Mouse (Mus musculus) lung, embryonic 16.5 days (tissue): ENCODE measurements around the gene Kif3b. TPM values are rescaled to one million over a fixed set of nuclear protein-coding genes. Genes with fewer than 3 reads are reported as not detected.

Experiments
- ATAC-seq: fragments of 200-750 bp; cut with Nextera tagmentation; 2 replicates; pipeline ENCODE4 v1.8.0; 2017; ENCODE audit warnings: low read depth, mild to moderate bottlenecking, moderate library complexity
- H3K27ac ChIP-seq: fragments of 300-500 bp; sonication (generic); 2 replicates; pipeline ENCODE4 v1.5.1; 2014; ENCODE audit warnings: mild to moderate bottlenecking, control low read depth, low read length
- H3K27me3 ChIP-seq: fragments of 300-500 bp; sonication (generic); 2 replicates; pipeline ENCODE4 v1.6.1; 2014; ENCODE audit warnings: low read depth, low read length, mixed read lengths; ENCODE audit not compliant: control insufficient read depth, insufficient read depth
- H3K36me3 ChIP-seq: fragments of 300-500 bp; sonication (generic); 2 replicates; pipeline ENCODE4 v1.6.1; 2014; ENCODE audit warnings: low read length; ENCODE audit not compliant: control insufficient read depth, insufficient read depth
- H3K4me1 ChIP-seq: fragments of 300-500 bp; sonication (generic); replicated peaks from 2 replicates; pipeline ENCODE4 v1.6.1; 2014; ENCODE audit warnings: low read length, mixed read lengths; ENCODE audit not compliant: control insufficient read depth, insufficient read depth
- H3K4me2 ChIP-seq: fragments of 300-500 bp; sonication (generic); 2 replicates; pipeline ENCODE4 v1.6.1; 2014; ENCODE audit warnings: low read depth, low read length, control low read depth
- H3K4me3 ChIP-seq: fragments of 300-500 bp; sonication (generic); 2 replicates; pipeline ENCODE4 v1.5.1; 2014; ENCODE audit warnings: mild to moderate bottlenecking, low read length, control low read depth
- H3K9ac ChIP-seq: fragments of 300-500 bp; sonication (generic); 2 replicates; pipeline ENCODE4 v1.6.1; 2014; ENCODE audit warnings: low read length, control low read depth
- H3K9me3 ChIP-seq: fragments of 300-500 bp; sonication (generic); 2 replicates; pipeline ENCODE4 v1.6.1; 2016; ENCODE audit warnings: low read length; ENCODE audit not compliant: control insufficient read depth
- WGBS: fragments of 180-500 bp; shearing (Covaris S2); extraction: QIAGEN DNeasy Blood & Tissue Kit; methylation state at CpG from one replicate; pipeline ENCODE4 v1.1.7; 2014; 5-methylcytosine and 5-hydroxymethylcytosine counted together
- polyA plus RNA-seq: library from polyadenylated mRNA; unstranded; fragments of >200 nt; fragmentation: Nextera tagmentation; extraction: Ambion mirVana; gene quantifications from 2 replicates; pipeline ENCODE4 v1.2.1, GENCODE M21; 2015

The Kif3b gene
- polyA plus RNA-seq, 1 experiment from 2014 or later: 7.1 TPM

GRCm38 (mm10) chr2:153336117-153336516, 44.9 kb downstream of the Kif3b start:
- no peaks in the 10 kb centered on the region for H3K4me1 ChIP-seq
- no peaks in the 10 kb centered on the region for H3K27me3 ChIP-seq
- H3K36me3 ChIP-seq: 0 out of 2 replicates have a peak, but pooled peaks cover 2% of the 10 kb centered on the region
- ATAC-seq: no peak
- H3K27ac ChIP-seq: no peak overlapping the region
- H3K4me3 ChIP-seq: no peak overlapping the region
- no peak overlapping the region for H3K9ac ChIP-seq
- no peaks in the 10 kb centered on the region for H3K9me3 ChIP-seq
- 54% methylated on average over 2 of the region's 2 CpGs for WGBS
- H3K4me2 ChIP-seq: no peak overlapping the region

- no peak; the same call in 1 of the 2 replicates for ATAC-seq
Measured at GRCm38 (mm10) chr2:153338361-153339350, 47.4 kb downstream of the Kif3b start.

GRCm38 (mm10) chr2:153342166-153342565, 51.0 kb downstream of the Kif3b start:
- no peaks in the 10 kb centered on the region for H3K27me3 ChIP-seq
- H3K4me2 ChIP-seq: no peak overlapping the region
- H3K36me3 ChIP-seq: 0 out of 2 replicates have a peak, but pooled peaks cover 4% of the 10 kb centered on the region
- no peak overlapping the region for H3K4me3 ChIP-seq
- no peaks in the 10 kb centered on the region for H3K9me3 ChIP-seq
- H3K9ac ChIP-seq: no peak overlapping the region
- no peak for ATAC-seq
- peaks cover 7% of the 10 kb centered on the region for H3K4me1 ChIP-seq
- H3K27ac ChIP-seq: no peak overlapping the region
- 84% methylated on average over 6 of the region's 6 CpGs for WGBS

More at GRCm38 (mm10) chr2:153338361-153339350, 47.4 kb downstream of the Kif3b start:
- H3K9me3 ChIP-seq: no peaks in the 10 kb centered on the region
- no peaks in the 10 kb centered on the region for H3K4me1 ChIP-seq
- no peak overlapping the region for H3K4me3 ChIP-seq
- H3K27me3 ChIP-seq: no peaks in the 10 kb centered on the region
- no peak overlapping the region for H3K27ac ChIP-seq
- no peak overlapping the region for H3K9ac ChIP-seq
- no peak overlapping the region for H3K4me2 ChIP-seq
- H3K36me3 ChIP-seq: 0 out of 2 replicates have a peak, but pooled peaks cover 4% of the 10 kb centered on the region
- WGBS: 81% methylated on average over 9 of the region's 9 CpGs

GRCm38 (mm10) chr2:153342602-153343001, 51.4 kb downstream of the Kif3b start:
- Histone ChIP-seq H3K9me3 (no peaks in the 10 kb centered on the region), H3K36me3 (0 out of 2 replicates have a peak, but pooled peaks cover 4% of the 10 kb centered on the region), H3K4me3 (no peak overlapping the region), H3K9ac (no peak overlapping the region), H3K4me1 (peaks cover 9% of the 10 kb centered on the region), H3K27me3 (no peaks in the 10 kb centered on the region), H3K4me2 (no peak overlapping the region), H3K27ac (no peak overlapping the region)
- no peak for ATAC-seq
- 73% methylated on average over 3 of the region's 3 CpGs for WGBS

GRCm38 (mm10) chr2:153343191-153343590, 52.0 kb downstream of the Kif3b start:
- Histone ChIP-seq H3K36me3 (0 out of 2 replicates have a peak, but pooled peaks cover 4% of the 10 kb centered on the region), H3K4me3 (no peak overlapping the region), H3K9ac (no peak overlapping the region), H3K27me3 (no peaks in the 10 kb centered on the region), H3K4me1 (peaks cover 12% of the 10 kb centered on the region), H3K27ac (no peak overlapping the region), H3K4me2 (no peak overlapping the region), H3K9me3 (no peaks in the 10 kb centered on the region)
- ATAC-seq: no peak

GRCm38 (mm10) chr2:153345071-153345453, 53.8 kb downstream of the Kif3b start:
- Histone ChIP-seq H3K9ac (peak overlapping the region; percentile 78), H3K27me3 (no peaks in the 10 kb centered on the region), H3K36me3 (0 out of 2 replicates have a peak, but pooled peaks cover 4% of the 10 kb centered on the region), H3K4me3 (peak overlapping the region; percentile 59), H3K9me3 (no peaks in the 10 kb centered on the region), H3K4me1 (peaks cover 24% of the 10 kb centered on the region), H3K4me2 (peak overlapping the region; percentile 76), H3K27ac (peak overlapping the region; percentile 71)
- no peak for ATAC-seq
- WGBS: 2% methylated on average over 11 of the region's 11 CpGs

- no peaks in the 10 kb centered on the region for H3K9me3 ChIP-seq
- peak within 1 kb of the TSS; percentile 59 for H3K4me3 ChIP-seq
- H3K27me3 ChIP-seq: no peaks in the 10 kb centered on the region
- peak within 1 kb of the TSS; percentile 94 for H3K9ac ChIP-seq
- H3K4me2 ChIP-seq: peak within 1 kb of the TSS; percentile 78
- H3K4me1 ChIP-seq: peaks cover 30% of the 10 kb centered on the region
- 0 out of 2 replicates have a peak, but pooled peaks cover 4% of the 10 kb centered on the region for H3K36me3 ChIP-seq
- peak within 1 kb of the TSS; percentile 99 for H3K27ac ChIP-seq
- WGBS: under 1% methylated on average over 76 of the region's 79 CpGs
- peak; percentile 97 for ATAC-seq
Measured at GRCm38 (mm10) chr2:153345454-153346220, 54.4 kb downstream of the Kif3b start, which contains the start of gene Asxl1. Gene Asxl1 (plus strand): TSS chr2:153345829.

- peak overlapping the region; percentile 59 for H3K4me3 ChIP-seq
- peak overlapping the region; percentile 94 for H3K9ac ChIP-seq
- peaks cover 4% of the 10 kb centered on the region; the same call in 1 of the 2 replicates for H3K36me3 ChIP-seq
- H3K9me3 ChIP-seq: no peaks in the 10 kb centered on the region
- WGBS: under 1% methylated on average over 36 of the region's 76 CpGs
- peaks cover 38% of the 10 kb centered on the region for H3K4me1 ChIP-seq
- no peaks in the 10 kb centered on the region for H3K27me3 ChIP-seq
- H3K27ac ChIP-seq: peak overlapping the region; percentile 99
- H3K4me2 ChIP-seq: peak overlapping the region; percentile 78
- peak; percentile 72 for ATAC-seq
Measured at GRCm38 (mm10) chr2:153346221-153347182, 55.3 kb downstream of the Kif3b start.
